22 mouse cellular contexts compared by ENCODE assay signal in the genomic region with DNA sequence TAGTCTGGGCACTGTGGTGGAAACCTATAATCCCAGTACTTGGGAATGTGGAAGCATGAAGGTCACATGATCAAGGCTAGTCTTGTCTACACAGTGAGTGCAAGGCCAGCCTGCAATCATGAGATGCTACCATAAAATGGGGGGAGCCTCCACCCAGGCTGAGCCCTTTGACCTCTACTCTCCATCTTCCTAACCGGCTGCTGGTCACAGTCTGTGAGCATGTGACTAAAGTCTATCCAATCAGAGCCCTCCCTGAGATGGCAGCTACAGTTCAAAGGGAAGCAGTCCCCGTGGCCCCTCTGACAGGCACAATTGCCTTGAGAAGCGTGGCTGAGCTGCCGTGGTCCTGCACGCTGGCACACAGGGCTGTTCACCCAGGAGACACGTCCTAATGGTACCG.
A peak's percentile ranks its signal among the peaks of the same experiment; 100 is the strongest.
DNase-seq lines count a peak whose midpoint lies in the region; ATAC-seq and TF ChIP-seq lines count a peak whose summit lies in the region.
"Had no signal": no experiment of that assay in that cellular context is flagged by ENCODE, and none has a peak within 500 bp of the region (broad histone marks: within the 10 kb centered on the region; RNA-seq: fewer than 3 reads in every experiment).

No protein-coding gene starts in this region.

- peak; percentile 38 for DNase-seq in embryo, embryonic 10.5 days (ENCODE audit: low spot score)
- DNase-seq in embryo, embryonic 9.5 days (ENCODE audit: extremely low spot score) = no peak
- peak; percentile 30 for DNase-seq in midbrain, embryonic 10.5 days (ENCODE audit: low spot score)
- no peak for DNase-seq in midbrain, postnatal 0 days (ENCODE audit: low spot score)
- DNase-seq in adrenal gland, postnatal 10 days = no peak
- DNase-seq in heart, postnatal 36 days = no peak
- DNase-seq: adrenal gland, adult 8-10 months; cerebellum, adult 9-10 months; gastrocnemius, postnatal 36 days; kidney, adult 11 months; kidney, postnatal 14 days; lung, adult 18-20 months; lung, postnatal 14 days; right cerebral cortex, postnatal 25 days; thymus, adult 2 months had no signal

- 59% methylated on average over 7 of the region's 7 CpGs for WGBS in midbrain, embryonic 10.5 days
- WGBS in midbrain, postnatal 0 days = 37% methylated on average over 7 of the region's 7 CpGs
- 55% methylated on average over 7 of the region's 7 CpGs for WGBS in intestine, embryonic 16.5 days

- ATAC-seq in midbrain, postnatal 0 days (ENCODE audit: low FRiP score) = no peak
- peak; percentile 93 for ATAC-seq in intestine, embryonic 16.5 days
- ATAC-seq: CD4-positive, CD25-positive, alpha-beta regulatory T cell, adult 4 months; forebrain, embryonic 13.5 days; midbrain, embryonic 16.5 days had no signal

- H3K36me3 ChIP-seq in midbrain, embryonic 10.5 days = no peaks in the 10 kb centered on the region
- H3K36me3 ChIP-seq in midbrain, postnatal 0 days (ENCODE audit: insufficient read depth, low read length) = no peaks in the 10 kb centered on the region
- no peaks in the 10 kb centered on the region for H3K36me3 ChIP-seq in intestine, embryonic 16.5 days (ENCODE audit: control insufficient read depth, insufficient read depth, low read length)

- H3K4me2 ChIP-seq in midbrain, postnatal 0 days (ENCODE audit: low read depth, low read length, poor library complexity, severe bottlenecking) = no peak overlapping the region
- H3K4me2 ChIP-seq in intestine, embryonic 16.5 days (ENCODE audit: low read depth, low read length) = 0 out of 2 replicates have a peak overlapping the region, but pooled peaks have one; percentile 31
- H3K4me2 ChIP-seq: forebrain, embryonic 13.5 days; hindbrain, embryonic 14.5 days; liver, embryonic 11.5 days had no signal

- no peak for TF ChIP-seq CTCF in midbrain, postnatal 0 days (IDR thresholded peaks at IDR 0.05)

- H3K27ac ChIP-seq in midbrain, embryonic 10.5 days (replicated peaks) = no peak overlapping the region
- no peak overlapping the region for H3K27ac ChIP-seq in midbrain, postnatal 0 days (ENCODE audit: low read depth, low read length)
- peak overlapping the region; percentile 21; the same call in 1 of the 2 replicates for H3K27ac ChIP-seq in intestine, embryonic 16.5 days (ENCODE audit: low read length)
- H3K27ac ChIP-seq: forebrain, embryonic 13.5 days; hindbrain, embryonic 14.5 days; left cerebral cortex, adult 2 months had no signal

- H3K9ac ChIP-seq in midbrain, postnatal 0 days (replicated peaks; ENCODE audit: low read length, poor library complexity, severe bottlenecking) = no peak overlapping the region
- H3K9ac ChIP-seq in intestine, embryonic 16.5 days (ENCODE audit: low read depth, low read length) = 0 out of 2 replicates have a peak overlapping the region, but pooled peaks have one; percentile 24
- H3K9ac ChIP-seq: forebrain, embryonic 13.5 days; hindbrain, embryonic 14.5 days had no signal

- intact Hi-C loops in heart, postnatal 36 days (cut with DNase I) = no loop called here

- peaks cover 31% of the 10 kb centered on the region for H3K4me1 ChIP-seq in midbrain, embryonic 10.5 days
- H3K4me1 ChIP-seq in midbrain, postnatal 0 days (ENCODE audit: insufficient read depth, low read length) = peaks cover 5% of the 10 kb centered on the region
- peaks cover 26% of the 10 kb centered on the region for H3K4me1 ChIP-seq in intestine, embryonic 16.5 days (ENCODE audit: control insufficient read depth, insufficient read depth, low read length)

- H3K27me3 ChIP-seq in midbrain, embryonic 10.5 days (ENCODE audit: low read depth, poor library complexity, severe bottlenecking) = no peaks in the 10 kb centered on the region
- no peaks in the 10 kb centered on the region for H3K27me3 ChIP-seq in midbrain, postnatal 0 days (ENCODE audit: insufficient read depth, low read length)
- no peaks in the 10 kb centered on the region for H3K27me3 ChIP-seq in intestine, embryonic 16.5 days (replicated peaks; ENCODE audit: control insufficient read depth, insufficient read depth, low read length)
- H3K27me3 ChIP-seq: forebrain, embryonic 13.5 days had no signal

- no peaks in the 10 kb centered on the region for H3K9me3 ChIP-seq in midbrain, embryonic 10.5 days (replicated peaks)
- no peaks in the 10 kb centered on the region for H3K9me3 ChIP-seq in midbrain, postnatal 0 days (ENCODE audit: low read length)
- H3K9me3 ChIP-seq in intestine, embryonic 16.5 days (ENCODE audit: control insufficient read depth, low read length) = no peaks in the 10 kb centered on the region
- H3K9me3 ChIP-seq: forebrain, embryonic 13.5 days had no signal

- H3K4me3 ChIP-seq in midbrain, embryonic 10.5 days = no peak overlapping the region
- no peak overlapping the region for H3K4me3 ChIP-seq in midbrain, postnatal 0 days (ENCODE audit: low read depth, low read length)
- H3K4me3 ChIP-seq in intestine, embryonic 16.5 days (ENCODE audit: low read length) = peak overlapping the region; percentile 20
- H3K4me3 ChIP-seq: forebrain, embryonic 13.5 days; left cerebral cortex, adult 2 months had no signal

Comparison
In these comparisons a context has a peak if more than half of its experiments do, and no peak if none do; other contexts are left out.
1. DNase-seq: peak in embryo, embryonic 10.5 days (single experiment) and midbrain, embryonic 10.5 days (single experiment); none in embryo, embryonic 9.5 days (single experiment), midbrain, postnatal 0 days (single experiment), adrenal gland, postnatal 10 days (single experiment) and heart, postnatal 36 days (0 of 2).